Mouse (Mus musculus) bone marrow, adult 2 months (tissue): Measurements from ENCODE around the gene Nebl. TPM values are rescaled to one million over a fixed set of nuclear protein-coding genes. Genes with fewer than 3 reads are reported as not detected.

ENCODE experiments used
- H3K27ac ChIP-seq: fragments of 200-500 bp; 2 replicates; pipeline ENCODE4 v1.5.1; 2012; ENCODE audit warnings: low read depth, mild to moderate bottlenecking, control low read depth, inconsistent platforms, low read length; ENCODE audit not compliant: control insufficient read depth, poor library complexity, insufficient read depth
- H3K4me1 ChIP-seq: fragments of 200-500 bp; 2 replicates; pipeline ENCODE4 v1.6.1; 2011; ENCODE audit warnings: low read length; ENCODE audit not compliant: control insufficient read depth, insufficient read depth
- H3K4me3 ChIP-seq: fragments of 200-500 bp; replicated peaks from 2 replicates; pipeline ENCODE3; 2011; ENCODE audit warnings: mild to moderate bottlenecking, low read depth, low read length, control low read depth; ENCODE audit not compliant: control insufficient read depth
- CTCF ChIP-seq: fragments of 200-500 bp; IDR thresholded peaks from 2 replicates; pipeline ENCODE4 v1.5.1; 2011; ENCODE audit warnings: low read length, control low read depth; ENCODE audit not compliant: control insufficient read depth, insufficient read depth
- POLR2A ChIP-seq: fragments of 200-500 bp; IDR thresholded peaks from 2 replicates; pipeline ENCODE4 v1.6.1; 2011; ENCODE audit warnings: low read depth, mild to moderate bottlenecking, control low read depth, low read length, borderline replicate concordance; ENCODE audit not compliant: control insufficient read depth
- WGBS: fragments of 180-500 bp; shearing (Covaris S2); methylation state at CpG from one replicate; pipeline ENCODE4 v1.1.7; 2018; 5-methylcytosine and 5-hydroxymethylcytosine counted together
- polyA plus RNA-seq: library from polyadenylated mRNA; stranded (reverse); fragments of >200 nt; gene quantifications from 2 replicates; pipeline ENCODE4 v1.2.4, GENCODE M21; 2011; ENCODE audit warnings: low replicate concordance; ENCODE audit not compliant: missing spikeins, insufficient read depth, insufficient read length

Gene Nebl
- polyA plus RNA-seq, 1 experiment: 2.7 TPM

GRCm38 (mm10) chr2:17715149-17715767 is 16.0 kb downstream of the Nebl start:
- Histone ChIP-seq H3K27ac (no peak overlapping the region), H3K4me1 (no peaks in the 10 kb centered on the region), H3K4me3 (no peak overlapping the region)
- WGBS: 77% methylated on average over 9 of the region's 9 CpGs
- TF ChIP-seq POLR2A: no peak
- no peak for TF ChIP-seq CTCF

GRCm38 (mm10) chr2:17714661-17715060 is 16.6 kb downstream of the Nebl start:
- TF ChIP-seq POLR2A (no peak), CTCF (no peak)
- H3K4me1 ChIP-seq: no peaks in the 10 kb centered on the region
- H3K4me3 ChIP-seq: no peak overlapping the region
- 84% methylated on average over 14 of the region's 14 CpGs for WGBS
- H3K27ac ChIP-seq: no peak overlapping the region

GRCm38 (mm10) chr2:17714124-17714523 is 17.1 kb downstream of the Nebl start:
- WGBS: 80% methylated on average over 4 of the region's 4 CpGs
- H3K27ac ChIP-seq: no peak overlapping the region
- no peak overlapping the region for H3K4me3 ChIP-seq
- no peak for TF ChIP-seq POLR2A
- H3K4me1 ChIP-seq: no peaks in the 10 kb centered on the region

- 87% methylated on average over 5 of the region's 5 CpGs for WGBS
- no peak overlapping the region for H3K27ac ChIP-seq
- H3K4me1 ChIP-seq: no peaks in the 10 kb centered on the region
- no peak for TF ChIP-seq POLR2A
- TF ChIP-seq CTCF: no peak
- no peak overlapping the region for H3K4me3 ChIP-seq
These were observed 20.0 kb downstream of the Nebl start for GRCm38 (mm10) chr2:17711216-17711615.

GRCm38 (mm10) chr2:17710083-17710482 is 21.2 kb downstream of the Nebl start:
- WGBS: 83% methylated on average over 2 of the region's 2 CpGs
- no peak overlapping the region for H3K27ac ChIP-seq
- H3K4me3 ChIP-seq: no peak overlapping the region
- TF ChIP-seq POLR2A (no peak), CTCF (no peak)
- H3K4me1 ChIP-seq: no peaks in the 10 kb centered on the region

GRCm38 (mm10) chr2:17705964-17706363 is 25.3 kb downstream of the Nebl start:
- H3K4me1 ChIP-seq: no peaks in the 10 kb centered on the region
- 67% methylated on average over 5 of the region's 5 CpGs for WGBS
- no peak overlapping the region for H3K27ac ChIP-seq
- TF ChIP-seq CTCF (no peak), POLR2A (no peak)
- H3K4me3 ChIP-seq: no peak overlapping the region

- H3K4me3 ChIP-seq: no peak overlapping the region
- no peaks in the 10 kb centered on the region for H3K4me1 ChIP-seq
- no peak overlapping the region for H3K27ac ChIP-seq
- 71% methylated on average over 3 of the region's 3 CpGs for WGBS
- no peak for TF ChIP-seq POLR2A
- no peak for TF ChIP-seq CTCF
These were observed 25.8 kb downstream of the Nebl start for GRCm38 (mm10) chr2:17705426-17705825.

GRCm38 (mm10) chr2:17703170-17703512 is 28.1 kb downstream of the Nebl start:
- Histone ChIP-seq H3K4me1 (no peaks in the 10 kb centered on the region), H3K4me3 (no peak overlapping the region), H3K27ac (no peak overlapping the region)
- WGBS: 62% methylated on average over 2 of the region's 2 CpGs
- TF ChIP-seq CTCF (no peak), POLR2A (no peak)
